Mouse (Mus musculus): ENCODE measurements around the gene Slc25a19. TPM values are rescaled to one million over a fixed set of nuclear protein-coding genes. Genes with fewer than 3 reads are reported as not detected.

Slc25a19 gene
- polyA plus RNA-seq, 1 experiment from 2014 or later: 22.7 TPM

DNA sequence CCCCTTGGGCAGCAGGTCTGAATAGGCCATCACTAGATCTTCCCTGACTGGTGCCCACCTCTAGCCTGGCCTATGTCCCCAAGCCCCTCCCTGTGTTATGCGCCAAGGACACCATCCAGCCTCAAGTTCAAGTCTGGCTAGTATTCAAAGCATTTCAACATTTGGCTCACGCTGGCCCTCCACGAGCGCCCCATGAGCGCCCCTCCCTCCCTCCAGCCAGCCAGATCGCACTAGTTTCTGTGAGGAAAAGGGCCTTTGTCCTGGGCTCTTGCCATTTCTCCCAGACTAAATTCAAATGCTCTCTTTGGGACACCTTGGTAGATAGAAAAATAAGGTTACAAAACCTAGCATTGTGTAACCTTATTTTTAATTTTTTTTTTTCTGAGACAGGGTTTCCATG, 12.2 kb downstream of the Slc25a19 start:
- no peak overlapping the region for H3K9ac ChIP-seq (ENCODE audit: low read length)
- WGBS: 81% methylated on average over 6 of the region's 6 CpGs
- no peak overlapping the region for H3K4me3 ChIP-seq (replicated peaks; ENCODE audit: low read length)
- H3K4me2 ChIP-seq (ENCODE audit: low read depth, low read length): no peak overlapping the region
- H3K4me1 ChIP-seq (ENCODE audit: control insufficient read depth, insufficient read depth, low read length): peaks cover 21% of the 10 kb centered on the region
- peak overlapping the region; percentile 70; the same call in 1 of the 2 replicates for H3K27ac ChIP-seq (ENCODE audit: low read length)
- no peaks in the 10 kb centered on the region for H3K27me3 ChIP-seq (ENCODE audit: control insufficient read depth, insufficient read depth, low read length)
- no peak for ATAC-seq (ENCODE audit: insufficient read depth, low FRiP score)
- H3K36me3 ChIP-seq (ENCODE audit: control insufficient read depth, insufficient read depth, low read length): peaks cover 5% of the 10 kb centered on the region; the same call in 1 of the 2 replicates
- H3K9me3 ChIP-seq (replicated peaks; ENCODE audit: control insufficient read depth, low read length): no peaks in the 10 kb centered on the region

DNA sequence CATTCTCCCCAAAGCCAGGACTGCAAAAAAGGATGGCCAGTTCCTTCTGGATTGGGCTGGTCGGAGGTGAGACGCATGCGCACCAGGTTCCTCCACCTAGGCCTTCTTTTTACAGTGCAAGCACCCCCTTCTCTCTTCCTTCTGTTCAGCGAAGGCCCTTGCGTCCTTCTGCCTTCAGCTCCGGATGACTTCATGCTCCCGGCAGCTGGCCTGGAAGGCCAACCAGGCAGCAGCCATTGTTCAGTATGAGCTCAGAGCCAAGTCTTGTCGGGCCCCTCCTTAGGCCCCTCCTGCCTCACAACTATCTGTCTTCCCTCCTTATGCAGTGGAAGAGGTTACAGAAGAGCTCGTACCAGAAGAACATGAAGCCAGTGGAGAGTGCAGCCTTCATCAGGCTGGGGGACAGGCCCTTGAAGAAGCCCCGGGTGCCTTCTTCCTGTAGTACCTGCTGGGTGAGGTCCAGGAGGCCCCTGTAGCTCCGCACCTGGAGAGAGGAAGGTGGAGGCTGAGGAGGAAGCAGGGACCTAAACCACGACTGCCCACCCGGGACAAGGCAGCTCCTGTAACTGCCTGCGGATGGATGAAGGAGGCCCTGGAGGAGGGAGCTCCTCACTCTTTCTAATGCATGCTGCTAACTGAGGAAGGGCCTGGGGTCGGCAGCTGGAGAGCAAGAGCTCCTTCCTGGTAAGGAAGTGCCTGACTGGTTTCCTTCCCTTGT, 12.8 kb downstream of the Slc25a19 start:
- Histone ChIP-seq H3K4me2 (ENCODE audit: low read depth, low read length) (peak overlapping the region; percentile 27; the same call in 1 of the 2 replicates), H3K4me3 (replicated peaks; ENCODE audit: low read length) (no peak overlapping the region), H3K36me3 (ENCODE audit: control insufficient read depth, insufficient read depth, low read length) (peaks cover 5% of the 10 kb centered on the region; the same call in 1 of the 2 replicates), H3K27ac (ENCODE audit: low read length) (peak overlapping the region; percentile 70), H3K27me3 (ENCODE audit: control insufficient read depth, insufficient read depth, low read length) (no peaks in the 10 kb centered on the region), H3K9me3 (replicated peaks; ENCODE audit: control insufficient read depth, low read length) (no peaks in the 10 kb centered on the region), H3K9ac (ENCODE audit: low read length) (peak overlapping the region; percentile 35; the same call in 1 of the 2 replicates), H3K4me1 (ENCODE audit: control insufficient read depth, insufficient read depth, low read length) (peaks cover 21% of the 10 kb centered on the region)
- 75% methylated on average over 15 of the region's 15 CpGs for WGBS
- no peak for ATAC-seq (ENCODE audit: insufficient read depth, low FRiP score)

DNA sequence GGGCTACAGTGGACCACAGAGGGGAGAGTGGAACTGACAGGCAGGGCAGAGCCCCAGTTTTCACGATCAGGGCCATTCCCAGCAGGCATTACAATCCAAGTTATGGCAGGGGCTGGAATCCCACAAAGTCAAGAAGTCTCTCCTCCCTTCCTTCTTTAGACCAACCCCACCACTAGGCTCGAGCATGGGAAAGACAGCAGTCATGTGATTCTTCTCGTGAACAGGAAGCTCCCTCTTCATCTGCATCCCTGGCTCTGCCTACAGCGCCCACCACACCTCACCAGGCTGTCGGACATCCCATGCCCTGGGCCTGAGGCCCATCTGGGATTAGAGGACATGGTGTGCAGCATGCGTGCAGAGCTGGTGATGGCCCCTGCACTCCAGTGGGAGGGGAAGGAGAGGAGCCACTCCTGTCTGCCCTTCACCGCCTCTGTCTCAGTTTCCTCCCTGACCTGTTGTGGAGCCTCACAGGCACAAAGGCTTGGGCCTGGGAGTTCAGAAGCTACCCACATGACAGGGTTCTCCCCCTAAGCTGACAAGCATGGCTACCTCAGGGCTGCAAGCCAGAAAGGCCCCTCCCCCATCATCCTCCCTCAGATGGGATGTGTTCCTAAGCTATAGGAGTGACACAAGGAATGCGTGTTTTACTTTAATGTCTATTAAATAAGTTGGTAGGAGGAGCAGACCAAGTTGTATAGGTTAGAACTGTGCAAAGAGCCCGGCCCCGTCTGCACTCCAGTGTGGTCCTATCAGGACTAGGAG, 13.6 kb downstream of the Slc25a19 start:
- Histone ChIP-seq H3K4me1 (ENCODE audit: control insufficient read depth, insufficient read depth, low read length) (peaks cover 21% of the 10 kb centered on the region), H3K27ac (ENCODE audit: low read length) (peak overlapping the region; percentile 70; the same call in 1 of the 2 replicates), H3K4me3 (replicated peaks; ENCODE audit: low read length) (no peak overlapping the region), H3K4me2 (ENCODE audit: low read depth, low read length) (no peak overlapping the region), H3K36me3 (ENCODE audit: control insufficient read depth, insufficient read depth, low read length) (peaks cover 5% of the 10 kb centered on the region; the same call in 1 of the 2 replicates), H3K9ac (ENCODE audit: low read length) (peak overlapping the region; percentile 35; the same call in 1 of the 2 replicates), H3K27me3 (ENCODE audit: control insufficient read depth, insufficient read depth, low read length) (no peaks in the 10 kb centered on the region), H3K9me3 (replicated peaks; ENCODE audit: control insufficient read depth, low read length) (no peaks in the 10 kb centered on the region)
- WGBS: 74% methylated on average over 10 of the region's 10 CpGs
- no peak for ATAC-seq (ENCODE audit: insufficient read depth, low FRiP score)

DNA sequence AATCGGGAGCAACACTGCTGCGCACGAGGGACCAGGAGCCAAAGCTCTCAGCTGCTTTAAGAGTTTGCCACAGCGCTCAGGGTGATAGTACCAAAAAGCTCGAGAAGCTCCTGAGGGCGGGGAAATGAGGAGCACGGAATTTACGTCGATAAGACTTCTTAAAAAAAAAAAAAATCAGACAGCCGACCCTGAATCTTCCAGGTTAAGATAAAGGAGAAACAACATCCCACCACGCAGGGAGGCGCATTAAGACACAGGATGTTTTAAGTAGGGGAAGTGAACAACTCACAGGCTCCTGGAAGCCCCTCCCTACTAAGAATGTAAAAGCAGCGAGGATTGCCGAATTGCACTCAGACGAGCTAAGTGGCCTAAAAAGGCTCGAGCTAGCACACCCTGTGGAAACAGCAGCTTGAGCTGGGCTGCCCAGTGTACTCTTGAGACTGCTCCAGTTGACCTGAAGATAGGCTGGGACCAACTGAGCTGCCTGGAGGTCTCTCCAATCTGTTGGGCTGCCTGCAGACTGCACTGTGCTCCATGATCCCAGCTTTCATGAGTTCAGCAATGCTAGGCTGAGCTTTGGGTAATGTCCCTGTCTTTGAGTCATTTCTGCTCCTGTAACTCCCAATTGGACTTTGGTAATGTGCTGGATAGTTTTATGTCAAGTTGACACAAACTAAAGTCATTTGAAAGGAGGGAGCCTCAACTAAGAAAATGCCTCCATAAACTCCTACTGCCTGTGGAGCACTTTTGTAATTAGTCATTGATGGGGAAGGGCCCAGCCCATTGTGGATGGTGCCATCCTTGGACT, 14.8 kb downstream of the Slc25a19 start:
- H3K9ac ChIP-seq (ENCODE audit: low read length): peak overlapping the region; percentile 91
- peak overlapping the region; percentile 60 for H3K4me2 ChIP-seq (ENCODE audit: low read depth, low read length)
- peak overlapping the region; percentile 87 for H3K4me3 ChIP-seq (replicated peaks; ENCODE audit: low read length)
- H3K27me3 ChIP-seq (ENCODE audit: control insufficient read depth, insufficient read depth, low read length): no peaks in the 10 kb centered on the region
- H3K36me3 ChIP-seq (ENCODE audit: control insufficient read depth, insufficient read depth, low read length): peaks cover 5% of the 10 kb centered on the region; the same call in 1 of the 2 replicates
- H3K27ac ChIP-seq (ENCODE audit: low read length): peak overlapping the region; percentile 98
- no peaks in the 10 kb centered on the region for H3K9me3 ChIP-seq (replicated peaks; ENCODE audit: control insufficient read depth, low read length)
- 0% methylated on average over 16 of the region's 16 CpGs for WGBS
- peaks cover 21% of the 10 kb centered on the region for H3K4me1 ChIP-seq (ENCODE audit: control insufficient read depth, insufficient read depth, low read length)
- ATAC-seq (ENCODE audit: insufficient read depth, low FRiP score): no peak

DNA sequence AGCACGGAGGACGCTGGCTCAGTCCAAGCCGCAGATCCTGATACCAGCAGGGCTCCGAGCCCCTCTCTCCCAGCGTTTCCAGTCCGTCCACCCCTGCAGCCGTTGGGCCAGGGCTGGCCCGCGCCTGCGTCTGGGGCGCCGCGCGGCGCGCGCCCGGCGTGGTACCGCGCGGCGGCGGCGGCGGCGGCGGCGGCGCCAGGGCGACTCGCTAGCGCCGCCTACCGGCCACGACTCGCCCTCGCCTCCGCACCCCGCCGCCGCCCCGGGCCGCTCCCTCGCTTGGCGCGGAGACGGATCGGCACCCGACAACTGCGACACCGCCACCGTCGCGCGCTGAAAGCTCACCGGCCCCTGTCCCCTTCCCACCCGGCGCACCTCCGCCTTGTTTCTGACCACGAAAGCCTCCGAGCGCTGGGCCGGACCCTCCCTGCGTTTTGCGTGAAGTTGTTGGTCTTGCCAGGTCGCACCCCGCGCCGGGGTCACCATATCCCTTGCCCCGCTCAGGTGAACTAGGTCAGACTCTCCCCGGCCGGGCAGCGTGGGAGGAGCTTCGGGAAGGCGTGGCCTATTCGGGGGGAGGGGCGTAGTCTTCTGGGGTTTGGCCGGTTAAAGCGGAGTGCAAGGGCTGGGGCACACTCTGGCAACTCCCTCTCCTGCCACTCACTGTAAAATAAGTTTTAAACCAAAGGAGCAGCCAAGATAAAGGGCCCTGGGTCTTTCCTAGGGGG, 15.5 kb downstream of the Slc25a19 start, which contains the start of gene Mif4gd:
Gene Mif4gd, minus strand, starts transcription at position 560 of the 728 bp plus-strand sequence.
- peak; percentile 86 for ATAC-seq (ENCODE audit: insufficient read depth, low FRiP score)
- peak within 1 kb of the TSS; percentile 87 for H3K4me3 ChIP-seq (replicated peaks; ENCODE audit: low read length)
- WGBS: under 1% methylated on average over 77 of the region's 80 CpGs
- no peaks in the 10 kb centered on the region for H3K27me3 ChIP-seq (ENCODE audit: control insufficient read depth, insufficient read depth, low read length)
- H3K27ac ChIP-seq (ENCODE audit: low read length): peak within 1 kb of the TSS; percentile 98
- H3K4me2 ChIP-seq (ENCODE audit: low read depth, low read length): peak within 1 kb of the TSS; percentile 60
- peaks cover 5% of the 10 kb centered on the region; the same call in 1 of the 2 replicates for H3K36me3 ChIP-seq (ENCODE audit: control insufficient read depth, insufficient read depth, low read length)
- H3K9me3 ChIP-seq (replicated peaks; ENCODE audit: control insufficient read depth, low read length): no peaks in the 10 kb centered on the region
- H3K4me1 ChIP-seq (ENCODE audit: control insufficient read depth, insufficient read depth, low read length): peaks cover 21% of the 10 kb centered on the region
- H3K9ac ChIP-seq (ENCODE audit: low read length): peak within 1 kb of the TSS; percentile 91

DNA sequence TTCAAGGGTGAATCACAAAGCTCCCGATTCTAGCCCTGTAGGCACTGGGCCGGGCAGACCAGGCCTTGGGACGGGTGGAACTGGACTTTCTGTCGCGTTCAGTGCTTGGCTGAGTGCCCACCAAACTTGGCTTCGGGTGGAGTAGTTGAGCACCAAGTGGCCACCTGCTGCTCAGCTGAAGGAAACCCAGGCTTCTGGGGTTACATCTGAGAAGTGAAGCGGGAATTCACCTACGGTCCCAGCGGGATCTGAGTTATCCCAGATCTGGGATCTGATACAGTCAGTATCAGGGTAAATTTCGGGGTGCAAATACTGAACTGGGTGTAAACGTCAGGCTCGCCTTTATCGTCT, 16.1 kb downstream of the Slc25a19 start:
- peaks cover 21% of the 10 kb centered on the region for H3K4me1 ChIP-seq (ENCODE audit: control insufficient read depth, insufficient read depth, low read length)
- peak overlapping the region; percentile 60 for H3K4me2 ChIP-seq (ENCODE audit: low read depth, low read length)
- H3K9ac ChIP-seq (ENCODE audit: low read length): peak overlapping the region; percentile 91
- WGBS: under 1% methylated on average over 13 of the region's 13 CpGs
- H3K36me3 ChIP-seq (ENCODE audit: control insufficient read depth, insufficient read depth, low read length): peaks cover 5% of the 10 kb centered on the region; the same call in 1 of the 2 replicates
- peak overlapping the region; percentile 87 for H3K4me3 ChIP-seq (replicated peaks; ENCODE audit: low read length)
- H3K9me3 ChIP-seq (replicated peaks; ENCODE audit: control insufficient read depth, low read length): no peaks in the 10 kb centered on the region
- H3K27ac ChIP-seq (ENCODE audit: low read length): peak overlapping the region; percentile 98
- ATAC-seq (ENCODE audit: insufficient read depth, low FRiP score): peak; percentile 45; the same call in 1 of the 2 replicates
- H3K27me3 ChIP-seq (ENCODE audit: control insufficient read depth, insufficient read depth, low read length): no peaks in the 10 kb centered on the region

DNA sequence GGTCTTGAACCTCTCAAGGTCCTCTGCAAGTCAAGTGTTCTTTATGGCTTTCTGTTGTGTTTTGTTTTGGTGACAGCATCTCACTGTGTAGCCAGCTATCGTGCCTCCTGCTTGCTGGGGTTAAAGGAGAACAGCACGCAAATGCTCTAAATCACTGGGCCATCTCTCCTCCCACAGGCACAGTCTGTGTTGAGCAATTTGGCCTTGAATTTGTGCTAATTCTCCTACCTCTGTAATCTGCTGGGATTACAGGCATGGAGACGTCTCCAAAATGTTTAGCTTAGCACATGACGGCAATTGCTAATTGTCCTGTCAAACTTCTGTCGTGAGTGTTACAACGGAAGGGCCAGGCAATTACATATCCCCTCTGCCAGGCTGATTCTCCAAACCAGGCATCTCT, 16.9 kb downstream of the Slc25a19 start:
- peaks cover 7% of the 10 kb centered on the region for H3K36me3 ChIP-seq (ENCODE audit: control insufficient read depth, insufficient read depth, low read length)
- 65% methylated on average over 6 of the region's 6 CpGs for WGBS
- ATAC-seq (ENCODE audit: insufficient read depth, low FRiP score): no peak
- H3K27me3 ChIP-seq (ENCODE audit: control insufficient read depth, insufficient read depth, low read length): no peaks in the 10 kb centered on the region
- H3K4me3 ChIP-seq (replicated peaks; ENCODE audit: low read length): no peak overlapping the region
- H3K4me1 ChIP-seq (ENCODE audit: control insufficient read depth, insufficient read depth, low read length): peaks cover 21% of the 10 kb centered on the region
- no peaks in the 10 kb centered on the region for H3K9me3 ChIP-seq (replicated peaks; ENCODE audit: control insufficient read depth, low read length)
- peak overlapping the region; percentile 60 for H3K4me2 ChIP-seq (ENCODE audit: low read depth, low read length)
- H3K9ac ChIP-seq (ENCODE audit: low read length): peak overlapping the region; percentile 91
- H3K27ac ChIP-seq (ENCODE audit: low read length): 0 out of 2 replicates have a peak overlapping the region, but pooled peaks have one; percentile 98

DNA sequence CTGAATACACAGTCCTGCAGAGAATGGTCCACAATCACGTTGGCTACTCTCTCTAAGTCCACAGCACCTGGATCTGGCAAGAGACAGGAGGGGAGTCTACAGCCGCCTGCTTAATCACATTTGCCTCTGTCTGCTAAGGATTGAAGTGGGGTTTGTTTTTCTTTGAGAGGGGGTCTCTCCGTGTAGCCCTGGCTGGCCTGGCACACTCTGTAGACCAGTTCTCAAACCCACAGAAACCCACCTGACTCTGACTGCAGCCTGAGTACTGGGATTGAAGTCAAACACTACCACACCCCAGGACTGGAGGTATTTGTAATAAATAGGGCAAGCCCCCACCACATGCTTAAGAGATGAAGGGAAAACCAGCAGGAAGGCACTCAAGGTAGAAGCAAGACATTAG, 18.5 kb downstream of the Slc25a19 start:
- WGBS: 59% methylated on average over 3 of the region's 3 CpGs
- no peak overlapping the region for H3K9ac ChIP-seq (ENCODE audit: low read length)
- no peaks in the 10 kb centered on the region for H3K9me3 ChIP-seq (replicated peaks; ENCODE audit: control insufficient read depth, low read length)
- H3K27ac ChIP-seq (ENCODE audit: low read length): no peak overlapping the region
- H3K4me3 ChIP-seq (replicated peaks; ENCODE audit: low read length): no peak overlapping the region
- H3K4me2 ChIP-seq (ENCODE audit: low read depth, low read length): no peak overlapping the region
- H3K27me3 ChIP-seq (ENCODE audit: control insufficient read depth, insufficient read depth, low read length): no peaks in the 10 kb centered on the region
- peaks cover 29% of the 10 kb centered on the region for H3K4me1 ChIP-seq (ENCODE audit: control insufficient read depth, insufficient read depth, low read length)
- peaks cover 9% of the 10 kb centered on the region for H3K36me3 ChIP-seq (ENCODE audit: control insufficient read depth, insufficient read depth, low read length)
- no peak for ATAC-seq (ENCODE audit: insufficient read depth, low FRiP score)
